Mouse (Mus musculus): ENCODE data around the gene Pts. TPM values are rescaled to one million over a fixed set of nuclear protein-coding genes. Genes with fewer than 3 reads are reported as not detected.

Pts gene
- polyA plus RNA-seq, 1 experiment from 2014 or later: 75.2 TPM

GRCm38 (mm10) chr9:50522574-50522973 is 6.0 kb downstream of the Pts start:
- DNase-seq (ENCODE audit: low spot score): no peak
- Histone ChIP-seq H3K4me2 (ENCODE audit: low read depth) (no peak overlapping the region), H3K27ac (ENCODE audit: low read depth, low read length) (no peak overlapping the region), H3K36me3 (ENCODE audit: control insufficient read depth, insufficient read depth, low read length) (no peaks in the 10 kb centered on the region), H3K4me3 (ENCODE audit: low read depth, low read length) (no peak overlapping the region), H3K4me1 (ENCODE audit: control insufficient read depth, insufficient read depth, low read length) (peaks cover under 1% of the 10 kb centered on the region; the same call in 1 of the 2 replicates), H3K9me3 (ENCODE audit: control insufficient read depth, low read length) (no peaks in the 10 kb centered on the region), H3K27me3 (ENCODE audit: control insufficient read depth, insufficient read depth, low read length) (no peaks in the 10 kb centered on the region), H3K9ac (ENCODE audit: low read length) (no peak overlapping the region)
- no peak for ATAC-seq (ENCODE audit: insufficient read depth, low FRiP score, low TSS enrichment)
- WGBS: 85% methylated on average over 5 of the region's 5 CpGs

- Histone ChIP-seq H3K9ac (ENCODE audit: low read length) (no peak overlapping the region), H3K27me3 (ENCODE audit: control insufficient read depth, insufficient read depth, low read length) (no peaks in the 10 kb centered on the region), H3K4me1 (ENCODE audit: control insufficient read depth, insufficient read depth, low read length) (no peaks in the 10 kb centered on the region), H3K27ac (ENCODE audit: low read depth, low read length) (no peak overlapping the region), H3K9me3 (ENCODE audit: control insufficient read depth, low read length) (no peaks in the 10 kb centered on the region), H3K4me3 (ENCODE audit: low read depth, low read length) (no peak overlapping the region), H3K36me3 (ENCODE audit: control insufficient read depth, insufficient read depth, low read length) (no peaks in the 10 kb centered on the region), H3K4me2 (ENCODE audit: low read depth) (no peak overlapping the region)
- ATAC-seq (ENCODE audit: insufficient read depth, low FRiP score, low TSS enrichment): no peak
- WGBS: 72% methylated on average over 2 of the region's 2 CpGs
- no peak for DNase-seq (ENCODE audit: low spot score)
Measured at GRCm38 (mm10) chr9:50521562-50521961, 7.0 kb downstream of the Pts start.

- H3K4me1 ChIP-seq (ENCODE audit: control insufficient read depth, insufficient read depth, low read length): no peaks in the 10 kb centered on the region
- no peaks in the 10 kb centered on the region for H3K9me3 ChIP-seq (ENCODE audit: control insufficient read depth, low read length)
- 90% methylated on average over 6 of the region's 6 CpGs for WGBS
- no peak overlapping the region for H3K4me2 ChIP-seq (ENCODE audit: low read depth)
- no peaks in the 10 kb centered on the region for H3K36me3 ChIP-seq (ENCODE audit: control insufficient read depth, insufficient read depth, low read length)
- H3K9ac ChIP-seq (ENCODE audit: low read length): no peak overlapping the region
- H3K27me3 ChIP-seq (ENCODE audit: control insufficient read depth, insufficient read depth, low read length): no peaks in the 10 kb centered on the region
- no peak for ATAC-seq (ENCODE audit: insufficient read depth, low FRiP score, low TSS enrichment)
- no peak overlapping the region for H3K27ac ChIP-seq (ENCODE audit: low read depth, low read length)
- H3K4me3 ChIP-seq (ENCODE audit: low read depth, low read length): no peak overlapping the region
- DNase-seq (ENCODE audit: low spot score): no peak
Measured at GRCm38 (mm10) chr9:50520748-50521147, 7.8 kb downstream of the Pts start.

GRCm38 (mm10) chr9:50518781-50519180 is 9.7 kb downstream of the Pts start:
- Histone ChIP-seq H3K4me1 (ENCODE audit: control insufficient read depth, insufficient read depth, low read length) (no peaks in the 10 kb centered on the region), H3K9me3 (ENCODE audit: control insufficient read depth, low read length) (no peaks in the 10 kb centered on the region), H3K27me3 (ENCODE audit: control insufficient read depth, insufficient read depth, low read length) (no peaks in the 10 kb centered on the region), H3K36me3 (ENCODE audit: control insufficient read depth, insufficient read depth, low read length) (no peaks in the 10 kb centered on the region), H3K4me2 (ENCODE audit: low read depth) (no peak overlapping the region), H3K27ac (ENCODE audit: low read depth, low read length) (no peak overlapping the region), H3K4me3 (ENCODE audit: low read depth, low read length) (no peak overlapping the region), H3K9ac (ENCODE audit: low read length) (no peak overlapping the region)
- WGBS: 9% methylated on average over 2 of the region's 2 CpGs
- no peak for ATAC-seq (ENCODE audit: insufficient read depth, low FRiP score, low TSS enrichment)
- DNase-seq (ENCODE audit: low spot score): peak; percentile 35

GRCm38 (mm10) chr9:50515462-50515861 is 13.1 kb downstream of the Pts start:
- ATAC-seq (ENCODE audit: insufficient read depth, low FRiP score, low TSS enrichment) (no peak), DNase-seq (ENCODE audit: low spot score) (no peak)
- H3K4me2 ChIP-seq (ENCODE audit: low read depth): no peak overlapping the region
- no peaks in the 10 kb centered on the region for H3K9me3 ChIP-seq (ENCODE audit: control insufficient read depth, low read length)
- no peak overlapping the region for H3K4me3 ChIP-seq (ENCODE audit: low read depth, low read length)
- H3K27me3 ChIP-seq (ENCODE audit: control insufficient read depth, insufficient read depth, low read length): no peaks in the 10 kb centered on the region
- WGBS: 82% methylated on average over 5 of the region's 5 CpGs
- no peaks in the 10 kb centered on the region for H3K4me1 ChIP-seq (ENCODE audit: control insufficient read depth, insufficient read depth, low read length)
- no peak overlapping the region for H3K27ac ChIP-seq (ENCODE audit: low read depth, low read length)
- H3K36me3 ChIP-seq (ENCODE audit: control insufficient read depth, insufficient read depth, low read length): no peaks in the 10 kb centered on the region
- H3K9ac ChIP-seq (ENCODE audit: low read length): no peak overlapping the region

GRCm38 (mm10) chr9:50507570-50507969 is 21.0 kb downstream of the Pts start:
- DNase-seq (ENCODE audit: low spot score) (no peak), ATAC-seq (ENCODE audit: insufficient read depth, low FRiP score, low TSS enrichment) (no peak)
- Histone ChIP-seq H3K4me1 (ENCODE audit: control insufficient read depth, insufficient read depth, low read length) (no peaks in the 10 kb centered on the region), H3K4me3 (ENCODE audit: low read depth, low read length) (no peak overlapping the region), H3K4me2 (ENCODE audit: low read depth) (no peak overlapping the region), H3K27ac (ENCODE audit: low read depth, low read length) (no peak overlapping the region), H3K9me3 (ENCODE audit: control insufficient read depth, low read length) (no peaks in the 10 kb centered on the region), H3K36me3 (ENCODE audit: control insufficient read depth, insufficient read depth, low read length) (no peaks in the 10 kb centered on the region), H3K9ac (ENCODE audit: low read length) (no peak overlapping the region), H3K27me3 (ENCODE audit: control insufficient read depth, insufficient read depth, low read length) (no peaks in the 10 kb centered on the region)
- 84% methylated on average over 7 of the region's 7 CpGs for WGBS

GRCm38 (mm10) chr9:50505405-50505804 is 23.1 kb downstream of the Pts start:
- Histone ChIP-seq H3K9me3 (ENCODE audit: control insufficient read depth, low read length) (no peaks in the 10 kb centered on the region), H3K4me1 (ENCODE audit: control insufficient read depth, insufficient read depth, low read length) (no peaks in the 10 kb centered on the region), H3K4me2 (ENCODE audit: low read depth) (no peak overlapping the region), H3K4me3 (ENCODE audit: low read depth, low read length) (no peak overlapping the region), H3K27ac (ENCODE audit: low read depth, low read length) (no peak overlapping the region), H3K27me3 (ENCODE audit: control insufficient read depth, insufficient read depth, low read length) (no peaks in the 10 kb centered on the region), H3K9ac (ENCODE audit: low read length) (no peak overlapping the region), H3K36me3 (ENCODE audit: control insufficient read depth, insufficient read depth, low read length) (no peaks in the 10 kb centered on the region)
- ATAC-seq (ENCODE audit: insufficient read depth, low FRiP score, low TSS enrichment) (no peak), DNase-seq (ENCODE audit: low spot score) (no peak)
- 56% methylated on average over 6 of the region's 6 CpGs for WGBS

GRCm38 (mm10) chr9:50502949-50503348 is 25.6 kb downstream of the Pts start:
- no peak for ATAC-seq (ENCODE audit: insufficient read depth, low FRiP score, low TSS enrichment)
- H3K27me3 ChIP-seq (ENCODE audit: control insufficient read depth, insufficient read depth, low read length): no peaks in the 10 kb centered on the region
- WGBS: 83% methylated on average over 3 of the region's 3 CpGs

GRCm38 (mm10) chr9:50500974-50501501 is 27.5 kb downstream of the Pts start:
- H3K9ac ChIP-seq (ENCODE audit: low read length): 0 out of 2 replicates have a peak overlapping the region, but pooled peaks have one; percentile 16
- no peak overlapping the region for H3K27ac ChIP-seq (ENCODE audit: low read depth, low read length)
- H3K27me3 ChIP-seq (ENCODE audit: control insufficient read depth, insufficient read depth, low read length): no peaks in the 10 kb centered on the region
- H3K4me2 ChIP-seq (ENCODE audit: low read depth): peak overlapping the region; percentile 40
- H3K36me3 ChIP-seq (ENCODE audit: control insufficient read depth, insufficient read depth, low read length): no peaks in the 10 kb centered on the region
- 24% methylated on average over 14 of the region's 14 CpGs for WGBS
- no peaks in the 10 kb centered on the region for H3K4me1 ChIP-seq (ENCODE audit: control insufficient read depth, insufficient read depth, low read length)
- H3K4me3 ChIP-seq (ENCODE audit: low read depth, low read length): 0 out of 2 replicates have a peak overlapping the region, but pooled peaks have one; percentile 13
- no peaks in the 10 kb centered on the region for H3K9me3 ChIP-seq (ENCODE audit: control insufficient read depth, low read length)
- peak; percentile 61 for DNase-seq (ENCODE audit: low spot score)
- peak; percentile 55; the same call in 1 of the 2 replicates for ATAC-seq (ENCODE audit: insufficient read depth, low FRiP score, low TSS enrichment)

More at GRCm38 (mm10) chr9:50502949-50503348, 25.6 kb downstream of the Pts start:
- no peaks in the 10 kb centered on the region for H3K36me3 ChIP-seq (ENCODE audit: control insufficient read depth, insufficient read depth, low read length)
- no peaks in the 10 kb centered on the region for H3K9me3 ChIP-seq (ENCODE audit: control insufficient read depth, low read length)
- H3K9ac ChIP-seq (ENCODE audit: low read length): no peak overlapping the region
- no peak for DNase-seq (ENCODE audit: low spot score)
- H3K4me3 ChIP-seq (ENCODE audit: low read depth, low read length): no peak overlapping the region
- H3K4me1 ChIP-seq (ENCODE audit: control insufficient read depth, insufficient read depth, low read length): no peaks in the 10 kb centered on the region
- no peak overlapping the region for H3K4me2 ChIP-seq (ENCODE audit: low read depth)
- no peak overlapping the region for H3K27ac ChIP-seq (ENCODE audit: low read depth, low read length)

All from neural tube, embryonic 11.5 days (tissue).